Mouse (Mus musculus) stomach, embryonic 16.5 days (tissue): ENCODE measurements at regions not wholly inside any gene's neighbourhood (a gene's known extent, or its start where the extent isn't known, plus 50 kb on each side); places are given as distances from the start of the nearest gene placed in this dataset.
"Not testable (repeated sequence)": the region's sequence is repeated elsewhere in the genome, so short reads cannot be mapped to it uniquely, and the experiment has no call there.

ENCODE experiments used
- ATAC-seq: fragments of 200-750 bp; cut with Nextera tagmentation; 2 replicates; pipeline ENCODE4 v1.8.0; 2017; ENCODE audit warnings: moderate number of reproducible peaks, moderate TSS enrichment; ENCODE audit not compliant: insufficient read depth, low FRiP score
- H3K27ac ChIP-seq: fragments of 300-500 bp; sonication (generic); 2 replicates; pipeline ENCODE4 v1.5.1; 2014; ENCODE audit warnings: low read length
- H3K27me3 ChIP-seq: fragments of 300-500 bp; sonication (generic); 2 replicates; pipeline ENCODE4 v1.6.1; 2014; ENCODE audit warnings: low read length, control low read depth, mixed read lengths; ENCODE audit not compliant: control insufficient read depth, insufficient read depth
- H3K36me3 ChIP-seq: fragments of 300-500 bp; sonication (generic); 2 replicates; pipeline ENCODE4 v1.6.1; 2014; ENCODE audit warnings: low read length; ENCODE audit not compliant: control insufficient read depth, insufficient read depth
- H3K4me1 ChIP-seq: fragments of 300-500 bp; sonication (generic); 2 replicates; pipeline ENCODE4 v1.6.1; 2014; ENCODE audit warnings: low read length, control low read depth, mixed read lengths; ENCODE audit not compliant: control insufficient read depth, insufficient read depth
- H3K4me2 ChIP-seq: fragments of 300-500 bp; sonication (generic); 2 replicates; pipeline ENCODE4 v1.6.1; 2014; ENCODE audit warnings: low read depth, low read length, mixed read lengths
- H3K4me3 ChIP-seq: fragments of 300-500 bp; sonication (generic); replicated peaks from 2 replicates; pipeline ENCODE4 v1.5.1; 2014; ENCODE audit warnings: mild to moderate bottlenecking, low read length
- H3K9ac ChIP-seq: fragments of 300-500 bp; sonication (generic); 2 replicates; pipeline ENCODE4 v1.6.1; 2014; ENCODE audit warnings: low read length
- H3K9me3 ChIP-seq: fragments of 300-500 bp; sonication (generic); replicated peaks from 2 replicates; pipeline ENCODE4 v1.6.1; 2016; ENCODE audit warnings: low read length, control low read depth; ENCODE audit not compliant: control insufficient read depth
- whole genome bisulfite sequencing: fragments of 180-500 bp; shearing (Covaris S2); extraction: QIAGEN DNeasy Blood & Tissue Kit; methylation state at CpG from one replicate; pipeline ENCODE4 v1.1.7; 2014; 5-methylcytosine and 5-hydroxymethylcytosine counted together

GRCm38 (mm10) chr2:43072964-43073619, 419.7 kb upstream of the Lrp1b start:
- Histone ChIP-seq H3K9me3 (no peaks in the 10 kb centered on the region), H3K27ac (no peak overlapping the region), H3K9ac (no peak overlapping the region), H3K4me3 (no peak overlapping the region), H3K4me2 (no peak overlapping the region), H3K36me3 (no peaks in the 10 kb centered on the region), H3K27me3 (no peaks in the 10 kb centered on the region), H3K4me1 (no peaks in the 10 kb centered on the region)
- no peak for ATAC-seq
- WGBS: 67% methylated on average over 8 of the region's 8 CpGs

- H3K27me3 ChIP-seq: no peaks in the 10 kb centered on the region
- 78% methylated on average over 4 of the region's 4 CpGs for whole genome bisulfite sequencing
- H3K9me3 ChIP-seq: no peaks in the 10 kb centered on the region
- no peak overlapping the region for H3K9ac ChIP-seq
- no peak overlapping the region for H3K4me3 ChIP-seq
- H3K27ac ChIP-seq: no peak overlapping the region
- no peak overlapping the region for H3K4me2 ChIP-seq
- ATAC-seq: no peak
- H3K4me1 ChIP-seq: no peaks in the 10 kb centered on the region
- no peaks in the 10 kb centered on the region for H3K36me3 ChIP-seq
These were observed 444.3 kb upstream of the Lrp1b start for GRCm38 (mm10) chr2:43097560-43098233.

- no peak for ATAC-seq
These were observed 435.3 kb upstream of the Kynu start for GRCm38 (mm10) chr2:43119862-43120261.

GRCm38 (mm10) chr2:43153574-43153973, 401.6 kb upstream of the Kynu start:
- no peak for ATAC-seq
- Histone ChIP-seq H3K9ac (no peak overlapping the region), H3K4me3 (no peak overlapping the region), H3K27me3 (no peaks in the 10 kb centered on the region), H3K36me3 (no peaks in the 10 kb centered on the region), H3K4me1 (no peaks in the 10 kb centered on the region), H3K4me2 (no peak overlapping the region), H3K9me3 (no peaks in the 10 kb centered on the region), H3K27ac (no peak overlapping the region)

More at GRCm38 (mm10) chr2:43119862-43120261, 435.3 kb upstream of the Kynu start:
- WGBS: 43% methylated on average over 1 of the region's 1 CpGs
- Histone ChIP-seq H3K4me3 (no peak overlapping the region), H3K27me3 (no peaks in the 10 kb centered on the region), H3K4me1 (no peaks in the 10 kb centered on the region), H3K27ac (no peak overlapping the region), H3K9me3 (no peaks in the 10 kb centered on the region), H3K9ac (no peak overlapping the region), H3K36me3 (no peaks in the 10 kb centered on the region), H3K4me2 (no peak overlapping the region)

DNA sequence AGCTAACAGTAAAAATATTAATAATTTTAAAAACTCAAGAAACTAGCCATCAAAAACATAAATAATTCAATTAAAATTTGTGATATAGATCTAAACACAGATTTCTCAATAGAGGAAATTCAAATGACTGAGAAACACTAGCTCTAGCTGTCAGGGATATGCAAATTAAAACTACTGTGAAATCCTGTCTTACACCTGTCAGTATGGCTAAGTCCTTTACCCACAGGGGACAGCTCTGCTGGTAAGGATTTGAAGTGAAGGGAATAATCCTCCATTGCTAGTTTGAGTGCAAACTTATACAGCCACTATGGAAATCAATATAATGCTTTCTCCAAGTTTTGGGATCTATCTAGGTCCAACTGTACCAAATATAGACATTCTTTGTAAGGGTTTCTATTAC, 373.0 kb upstream of the Kynu start:
- ATAC-seq: no peak
- no peaks in the 10 kb centered on the region for H3K4me1 ChIP-seq
- no peak overlapping the region for H3K4me3 ChIP-seq
- no peak overlapping the region for H3K9ac ChIP-seq
- H3K36me3 ChIP-seq: no peaks in the 10 kb centered on the region
- no peak overlapping the region for H3K27ac ChIP-seq
- H3K9me3 ChIP-seq: no peaks in the 10 kb centered on the region
- no peak overlapping the region for H3K4me2 ChIP-seq
- no peaks in the 10 kb centered on the region for H3K27me3 ChIP-seq

DNA sequence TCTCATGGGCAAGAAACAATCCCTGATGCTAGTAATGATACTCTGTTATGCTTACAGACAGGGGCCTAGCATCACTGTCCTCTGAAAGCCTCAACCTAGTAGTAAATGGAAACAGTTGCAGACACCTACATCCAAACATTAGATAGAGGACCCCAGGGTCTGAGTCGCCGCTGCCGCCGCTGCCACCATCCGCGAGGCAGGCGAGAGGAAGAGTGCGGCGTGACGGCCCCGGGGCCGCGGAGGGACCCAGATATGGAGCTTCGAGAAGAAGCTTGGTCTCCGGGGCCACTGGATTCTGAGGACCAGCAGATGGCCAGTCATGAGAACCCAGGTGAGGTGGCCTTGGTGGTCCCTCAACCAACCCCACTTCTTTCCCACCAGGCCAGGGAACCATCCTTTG, 359.6 kb upstream of the Kynu start:
- H3K4me3 ChIP-seq, H3K9me3 ChIP-seq, H3K27me3 ChIP-seq, H3K27ac ChIP-seq, H3K36me3 ChIP-seq, H3K4me2 ChIP-seq, ATAC-seq, H3K9ac ChIP-seq, H3K4me1 ChIP-seq: not testable (repeated sequence)
- WGBS: 96% methylated on average over 15 of the region's 15 CpGs

DNA sequence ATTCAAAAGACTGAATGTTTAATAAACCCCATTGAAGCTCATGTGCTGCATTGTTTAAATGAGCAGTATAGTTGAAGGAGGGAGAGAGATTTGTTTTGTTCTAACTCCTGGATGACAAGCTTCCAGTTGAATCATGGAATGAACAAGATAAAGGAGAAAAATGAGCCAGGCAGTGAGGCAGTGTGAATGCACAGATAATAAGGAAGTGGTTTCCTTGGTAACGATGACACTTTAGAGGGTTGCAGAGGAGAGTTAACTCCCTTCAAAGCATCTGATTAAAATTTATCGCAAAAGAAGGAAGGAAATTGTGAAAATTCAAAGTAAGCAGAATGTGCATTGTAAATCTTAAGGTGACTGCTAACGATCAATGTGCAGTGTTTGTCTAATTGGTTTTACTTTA, 346.9 kb upstream of the Kynu start:
- WGBS: 75% methylated on average over 3 of the region's 3 CpGs
- H3K9ac ChIP-seq: no peak overlapping the region
- no peak for ATAC-seq

GRCm38 (mm10) chr2:43213901-43214300, 341.2 kb upstream of the Kynu start:
- no peak overlapping the region for H3K4me2 ChIP-seq
- H3K9ac ChIP-seq: no peak overlapping the region
- H3K27me3 ChIP-seq: no peaks in the 10 kb centered on the region
- no peak overlapping the region for H3K4me3 ChIP-seq
- H3K9me3 ChIP-seq: no peaks in the 10 kb centered on the region
- no peaks in the 10 kb centered on the region for H3K4me1 ChIP-seq
- no peak overlapping the region for H3K27ac ChIP-seq
- H3K36me3 ChIP-seq: no peaks in the 10 kb centered on the region
- 51% methylated on average over 2 of the region's 2 CpGs for WGBS
- no peak for ATAC-seq

More for the DNA sequence above, 346.9 kb upstream of the Kynu start:
- Histone ChIP-seq H3K36me3 (no peaks in the 10 kb centered on the region), H3K4me2 (no peak overlapping the region), H3K27me3 (no peaks in the 10 kb centered on the region), H3K4me1 (no peaks in the 10 kb centered on the region), H3K27ac (no peak overlapping the region), H3K4me3 (no peak overlapping the region), H3K9me3 (no peaks in the 10 kb centered on the region)

GRCm38 (mm10) chr2:43217119-43217518, 338.0 kb upstream of the Kynu start:
- H3K9ac ChIP-seq: no peak overlapping the region
- no peak for ATAC-seq
- H3K27ac ChIP-seq: no peak overlapping the region
- no peak overlapping the region for H3K4me3 ChIP-seq
- no peaks in the 10 kb centered on the region for H3K27me3 ChIP-seq
- H3K36me3 ChIP-seq: no peaks in the 10 kb centered on the region
- WGBS: 65% methylated on average over 1 of the region's 1 CpGs
- H3K9me3 ChIP-seq: no peaks in the 10 kb centered on the region
- H3K4me2 ChIP-seq: no peak overlapping the region
- H3K4me1 ChIP-seq: no peaks in the 10 kb centered on the region
